Mouse (Mus musculus) MN1 (cell line): Measurements from ENCODE around the gene Prrc2b.

ENCODE experiments used
- DNase-seq: peaks from one replicate; pipeline ENCODE4 v3.0.0-alpha.2; 2016; ENCODE audit warnings: low spot score

The Prrc2b gene

GRCm38 (mm10) chr2:32150924-32151659, at the start of gene Prrc2b:
TSS of gene Prrc2b (plus strand) at chr2:32151082.
- peak; percentile 68 for DNase-seq

GRCm38 (mm10) chr2:32102944-32103343, 47.9 kb upstream of the Prrc2b start:
- no peak for DNase-seq

DNA sequence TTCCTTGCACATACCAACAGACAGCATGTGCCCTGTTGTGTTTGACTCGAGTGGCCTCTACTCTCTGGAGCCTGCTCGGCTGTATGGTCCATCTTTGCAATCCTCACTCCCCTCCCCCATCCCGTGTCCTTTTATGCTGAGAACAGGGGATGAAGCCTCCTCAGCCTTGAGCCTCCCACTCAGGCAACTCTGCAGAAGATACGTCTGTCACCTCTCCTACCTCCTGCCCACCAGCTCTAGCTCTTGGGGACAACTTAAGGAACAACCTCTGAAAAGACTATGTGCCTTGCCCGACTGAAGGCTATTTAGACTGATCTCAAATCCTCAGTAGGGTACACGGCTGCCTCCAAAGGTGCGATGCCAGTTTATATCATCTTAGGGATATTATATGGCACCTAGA, 47.3 kb upstream of the Prrc2b start:
- no peak for DNase-seq

DNA sequence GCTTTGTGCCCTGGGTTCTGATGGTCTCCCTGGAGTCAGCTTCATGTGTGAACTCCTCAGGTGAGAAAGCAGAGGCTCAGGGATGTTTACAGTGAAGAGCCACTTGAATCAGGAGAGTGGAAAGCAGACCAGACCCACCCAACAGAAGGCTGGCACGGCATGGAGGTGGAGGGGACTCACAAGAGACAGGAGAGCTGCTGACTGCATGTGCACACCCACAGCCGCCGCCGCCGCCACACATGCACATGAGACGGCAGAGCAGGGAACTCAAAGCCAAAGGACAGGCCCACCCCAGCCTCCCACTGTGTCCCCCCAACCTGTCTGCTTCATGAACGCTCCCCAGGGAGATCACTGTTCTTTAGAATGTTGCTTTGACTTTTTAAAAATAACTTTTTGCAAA, 46.8 kb upstream of the Prrc2b start:
- no peak for DNase-seq

DNA sequence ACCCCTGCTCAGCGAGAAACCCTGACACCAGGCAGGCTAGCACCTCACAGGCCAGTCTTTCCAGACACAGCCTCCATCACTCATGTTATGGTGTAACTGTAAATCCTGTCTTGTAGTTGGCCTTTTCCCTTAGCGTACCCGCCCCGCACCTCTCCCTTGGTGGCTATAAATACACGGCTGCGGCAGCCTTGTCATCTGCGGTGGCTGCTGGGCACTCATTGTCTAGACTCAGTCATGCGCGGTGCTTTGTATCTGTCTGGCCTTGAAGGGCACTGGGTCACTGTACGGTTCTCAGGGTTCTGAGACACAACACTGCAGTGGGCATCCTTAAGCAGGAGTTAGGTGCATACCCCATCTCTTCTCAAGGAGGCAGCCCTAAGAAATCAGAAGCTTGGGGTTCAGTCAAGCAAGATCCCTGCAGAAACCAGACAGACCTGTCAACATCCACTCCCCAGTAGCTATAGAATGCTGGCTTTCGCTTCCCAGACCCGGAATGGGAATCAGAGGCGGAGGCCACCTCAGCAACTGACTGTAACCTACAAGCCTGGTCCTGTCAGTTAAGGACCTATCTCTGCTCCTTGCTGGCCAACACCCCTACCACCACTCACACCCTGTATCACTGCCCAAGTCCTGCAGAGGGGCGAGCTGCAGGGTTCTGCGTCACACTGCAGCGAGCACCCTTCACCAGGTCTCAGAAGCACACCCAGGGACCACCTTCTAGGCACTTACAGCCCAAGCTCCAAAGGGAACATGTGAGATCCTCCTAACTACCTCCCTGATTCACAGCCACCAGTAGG, 45.6 kb upstream of the Prrc2b start:
- DNase-seq, result no peak

DNA sequence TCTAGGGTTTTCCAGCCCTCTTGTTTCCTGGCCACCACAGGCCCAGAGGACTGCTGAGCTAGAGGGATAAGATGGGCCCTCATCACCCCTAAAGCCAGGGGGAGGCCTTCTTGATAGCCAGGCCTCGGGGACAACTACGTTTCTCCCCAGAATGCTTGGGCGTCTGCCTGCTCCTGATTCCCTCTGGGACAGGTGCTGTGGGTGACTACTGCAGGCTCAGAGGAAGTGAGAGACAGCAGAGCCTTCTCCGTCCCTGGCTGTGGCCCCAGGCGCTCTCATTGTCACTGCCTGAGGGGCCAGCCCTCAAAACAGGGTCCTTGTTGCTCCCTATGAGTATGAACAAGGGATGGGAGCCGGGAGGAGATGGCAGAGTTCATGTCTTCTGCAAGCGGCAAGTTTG, 45.0 kb upstream of the Prrc2b start:
- DNase-seq, result no peak

- no peak for DNase-seq
Observed at GRCm38 (mm10) chr2:32111268-32111667, 39.6 kb upstream of the Prrc2b start.

- no peak for DNase-seq
Observed at GRCm38 (mm10) chr2:32112548-32112947, 38.3 kb upstream of the Prrc2b start.

DNA sequence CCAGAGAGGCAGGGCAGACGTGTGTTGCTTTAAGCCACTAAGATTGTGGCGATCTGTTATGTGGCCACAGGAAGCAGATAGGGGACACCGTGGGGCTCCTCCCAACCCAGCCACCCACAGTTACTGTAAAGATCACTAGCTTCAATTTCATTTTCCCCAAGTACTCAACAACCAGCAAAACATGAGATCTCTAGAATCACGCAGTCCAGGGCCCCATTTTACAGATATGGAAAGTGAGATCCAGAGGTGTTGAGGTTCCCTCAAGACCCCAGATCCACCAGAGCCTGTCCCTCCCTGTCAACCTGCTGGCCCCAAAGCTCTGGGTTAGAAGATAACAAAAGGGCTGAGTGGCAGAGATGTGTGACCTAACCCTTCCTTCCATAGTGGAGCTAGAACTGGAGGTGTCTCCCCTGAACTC, 35.0 kb upstream of the Prrc2b start:
- DNase-seq, result no peak

DNA sequence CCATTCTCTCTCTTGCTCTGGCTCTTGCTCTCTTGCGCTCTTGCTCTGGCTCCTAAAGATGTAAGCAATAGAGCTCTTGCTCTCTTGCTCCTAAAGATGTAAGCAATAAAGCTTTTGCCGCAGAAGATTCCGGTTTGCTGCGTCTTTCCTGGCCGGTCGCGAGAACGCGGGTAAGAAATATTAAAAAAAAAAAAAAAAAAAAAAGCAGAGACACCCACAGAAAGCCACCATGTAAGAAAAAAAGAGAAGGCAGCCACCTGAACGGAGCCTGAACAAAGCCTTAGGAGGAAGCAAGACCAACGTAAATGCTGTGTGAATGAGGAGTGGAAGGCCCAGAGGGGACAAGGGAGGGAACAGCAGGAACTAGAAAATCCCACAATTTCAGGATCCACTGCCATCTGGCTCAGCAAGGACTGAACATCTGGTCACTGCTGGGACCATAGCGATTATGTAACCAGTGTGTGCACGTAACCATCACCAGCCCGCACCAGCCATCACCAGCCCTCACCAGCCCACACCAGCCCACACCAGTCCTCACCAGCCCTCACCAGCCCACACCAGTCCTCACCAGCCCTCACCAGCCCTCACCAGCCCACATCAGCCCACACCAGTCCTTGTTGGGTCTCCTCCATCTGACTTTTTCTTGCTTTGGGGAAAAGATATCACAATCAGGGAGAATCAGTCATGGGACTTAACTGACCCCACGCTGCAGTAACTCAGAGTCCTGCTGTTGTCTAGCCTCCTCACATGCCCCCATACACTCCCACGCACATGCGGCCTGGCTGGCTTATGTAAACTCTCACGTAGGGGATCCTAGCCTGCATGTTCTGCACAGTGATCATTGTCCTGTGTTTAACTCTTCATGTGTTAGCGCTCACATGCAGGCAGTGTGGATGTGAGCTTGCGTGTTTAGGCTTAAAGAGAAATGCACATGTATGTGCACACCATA, 30.8 kb upstream of the Prrc2b start:
- DNase-seq, result no peak

DNA sequence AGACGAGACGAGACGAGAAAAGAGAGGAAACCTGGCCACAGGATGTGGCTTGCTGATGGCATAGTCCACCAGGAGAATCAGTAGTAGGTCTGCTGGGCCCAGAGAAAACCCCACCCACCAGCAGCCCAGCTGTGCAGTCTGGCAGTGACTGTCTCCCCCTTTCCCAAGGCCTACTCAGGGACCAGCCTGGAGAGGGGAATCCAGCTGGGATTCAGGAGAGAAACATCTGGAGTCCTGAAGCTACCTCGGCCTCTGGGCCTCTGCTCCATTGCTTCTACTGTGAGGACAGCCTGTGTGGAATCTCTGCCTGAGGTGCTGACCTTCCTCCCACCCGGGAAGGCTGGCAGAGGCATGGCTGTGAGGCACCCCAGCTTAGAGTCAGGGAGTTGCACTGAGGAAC, 29.7 kb upstream of the Prrc2b start:
- no peak for DNase-seq

GRCm38 (mm10) chr2:32121785-32122184, 29.1 kb upstream of the Prrc2b start:
- DNase-seq, result no peak

GRCm38 (mm10) chr2:32127653-32128535, 23.0 kb upstream of the Prrc2b start:
- DNase-seq, result no peak

- no peak for DNase-seq
Observed at GRCm38 (mm10) chr2:32128536-32128841, 22.4 kb upstream of the Prrc2b start.

- DNase-seq, result peak; percentile 87
Observed at GRCm38 (mm10) chr2:32129383-32130074, 21.4 kb upstream of the Prrc2b start.

- peak; percentile 85 for DNase-seq
Observed at GRCm38 (mm10) chr2:32130435-32130834, 20.4 kb upstream of the Prrc2b start.

GRCm38 (mm10) chr2:32131205-32131834, 19.6 kb upstream of the Prrc2b start:
- no peak for DNase-seq

DNA sequence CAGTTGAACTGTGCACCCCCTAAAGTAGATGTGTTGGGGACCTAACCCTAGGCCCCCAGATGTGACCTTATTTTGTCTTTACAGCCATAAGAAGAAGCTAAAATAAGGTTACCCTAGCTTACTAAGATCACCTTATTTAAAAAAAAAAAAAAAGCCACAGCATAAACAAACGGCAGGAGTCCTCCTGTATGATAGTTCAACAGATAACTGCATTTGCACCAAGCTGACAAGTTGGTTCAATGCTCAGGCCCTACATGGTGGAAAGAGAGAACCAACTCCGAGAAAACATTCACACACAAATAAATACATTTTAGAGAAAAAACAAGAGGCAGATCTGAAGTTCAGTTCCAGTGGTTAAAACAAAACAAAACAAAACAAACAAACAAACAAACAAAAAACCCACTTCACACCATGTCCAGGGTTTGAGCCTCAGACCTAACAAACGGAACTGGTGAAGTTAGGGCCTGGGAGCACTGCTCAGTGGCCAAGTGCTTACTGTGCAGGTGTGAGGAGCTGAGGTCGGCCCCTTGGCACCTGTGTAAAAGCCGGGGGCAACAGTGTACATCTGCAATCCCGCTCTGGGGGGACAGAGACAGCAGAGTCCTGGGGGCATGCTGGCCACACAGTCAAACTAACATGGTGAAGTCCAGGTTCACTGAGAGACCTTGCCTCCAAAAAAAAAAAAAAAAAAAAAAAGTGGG, 18.9 kb upstream of the Prrc2b start:
- DNase-seq, result no peak

DNA sequence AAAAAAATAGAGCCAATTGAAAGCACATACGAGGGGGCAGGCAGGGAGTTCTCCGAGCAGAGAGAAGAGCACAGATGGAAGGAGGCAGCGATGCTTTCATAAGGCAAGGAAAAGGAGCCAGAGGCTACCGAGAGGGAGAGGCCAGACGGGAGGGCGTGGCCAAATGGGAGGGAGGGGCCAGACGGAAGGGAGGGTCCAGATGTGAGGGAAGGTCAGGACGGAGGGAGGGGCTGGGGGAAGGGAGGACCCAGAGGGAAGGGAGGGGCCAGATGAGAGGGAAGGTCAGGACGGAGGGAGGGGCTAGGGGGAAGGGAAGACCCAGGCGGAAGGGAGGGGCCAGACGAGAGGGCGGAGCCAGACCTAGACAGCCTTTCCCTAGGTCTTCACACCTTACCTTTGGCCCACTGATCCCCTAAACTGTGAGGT, 18.3 kb upstream of the Prrc2b start:
- DNase-seq, result peak; percentile 33

- peak; percentile 87 for DNase-seq
Observed at GRCm38 (mm10) chr2:32134039-32134438, 16.8 kb upstream of the Prrc2b start.
